Mouse (Mus musculus) heart, adult 8-10 months (tissue): ENCODE measurements at regions not wholly inside any gene's neighbourhood (a gene's known extent, or its start where the extent isn't known, plus 50 kb on each side); places are given as distances from the start of the nearest gene placed in this dataset.

Experiments
- DNase-seq: peaks from one replicate; pipeline ENCODE4 v3.0.0; 2022; ENCODE audit warnings: low spot score

GRCm38 (mm10) chr13:43852888-43853287, 68.3 kb downstream of the Cd83 start:
- no peak for DNase-seq

- DNase-seq, result no peak
Observed at GRCm38 (mm10) chr13:43854973-43855372, 70.4 kb downstream of the Cd83 start.

- no peak for DNase-seq
Observed at GRCm38 (mm10) chr13:43860932-43861331, 76.4 kb downstream of the Cd83 start.

- DNase-seq, result no peak
Observed at GRCm38 (mm10) chr13:43861424-43861823, 76.8 kb downstream of the Cd83 start.

- DNase-seq, result no peak
Observed at GRCm38 (mm10) chr13:43862056-43862455, 77.5 kb downstream of the Cd83 start.

GRCm38 (mm10) chr13:43862586-43862985, 78.0 kb downstream of the Cd83 start:
- DNase-seq, result no peak

GRCm38 (mm10) chr13:43863581-43864100, 79.1 kb downstream of the Cd83 start:
- no peak for DNase-seq

GRCm38 (mm10) chr13:43864153-43864861, 79.7 kb downstream of the Cd83 start:
- peak; percentile 99 for DNase-seq

- DNase-seq, result peak; percentile 38
Observed at GRCm38 (mm10) chr13:43865036-43865435, 80.5 kb downstream of the Cd83 start.

- DNase-seq, result no peak
Observed at GRCm38 (mm10) chr13:43875895-43876294, 91.3 kb downstream of the Cd83 start.

GRCm38 (mm10) chr13:43887284-43887683, 102.7 kb downstream of the Cd83 start:
- DNase-seq, result no peak

- DNase-seq, result no peak
Observed at GRCm38 (mm10) chr13:43891928-43892327, 107.4 kb downstream of the Cd83 start.

- no peak for DNase-seq
Observed at GRCm38 (mm10) chr13:43895990-43896389, 111.4 kb downstream of the Cd83 start.

GRCm38 (mm10) chr13:43897046-43897445, 112.5 kb downstream of the Cd83 start:
- DNase-seq, result no peak

- no peak for DNase-seq
Observed at GRCm38 (mm10) chr13:43898555-43899258, 114.1 kb downstream of the Cd83 start.

GRCm38 (mm10) chr13:43900115-43900514, 115.5 kb downstream of the Cd83 start:
- no peak for DNase-seq

GRCm38 (mm10) chr13:43900758-43901157, 116.2 kb downstream of the Cd83 start:
- peak; percentile 61 for DNase-seq

- DNase-seq, result peak; percentile 58
Observed at GRCm38 (mm10) chr13:43903391-43903790, 118.8 kb downstream of the Cd83 start.

- DNase-seq, result no peak
Observed at GRCm38 (mm10) chr13:43904291-43904690, 119.7 kb downstream of the Cd83 start.

- no peak for DNase-seq
Observed at GRCm38 (mm10) chr13:43906241-43906640, 121.7 kb downstream of the Cd83 start.

GRCm38 (mm10) chr13:43907425-43907824, 122.8 kb downstream of the Cd83 start:
- no peak for DNase-seq

GRCm38 (mm10) chr13:43908041-43908644, 123.6 kb downstream of the Cd83 start:
- peak; percentile 56 for DNase-seq

- DNase-seq, result no peak
Observed at GRCm38 (mm10) chr13:43909933-43910332, 125.4 kb downstream of the Cd83 start.
